Mouse (Mus musculus) liver, adult 10 weeks (tissue): Measurements from ENCODE around the gene Zfp322a. TPM values are rescaled to one million over a fixed set of nuclear protein-coding genes. Genes with fewer than 3 reads are reported as not detected.

ENCODE experiments used
- polyA plus RNA-seq: library from polyadenylated mRNA; stranded (reverse); fragments of 350-450 nt; fragmentation: Illumina TruSeq; extraction: RNeasy Lipid Tissue Mini Kit (QIAGEN cat#74804); gene quantifications from one replicate; pipeline ENCODE4 v1.2.3, GENCODE M21; 2014; ENCODE audit warnings: low read depth, low replicate concordance

Gene Zfp322a
- 23.5 TPM for polyA plus RNA-seq

DNA sequence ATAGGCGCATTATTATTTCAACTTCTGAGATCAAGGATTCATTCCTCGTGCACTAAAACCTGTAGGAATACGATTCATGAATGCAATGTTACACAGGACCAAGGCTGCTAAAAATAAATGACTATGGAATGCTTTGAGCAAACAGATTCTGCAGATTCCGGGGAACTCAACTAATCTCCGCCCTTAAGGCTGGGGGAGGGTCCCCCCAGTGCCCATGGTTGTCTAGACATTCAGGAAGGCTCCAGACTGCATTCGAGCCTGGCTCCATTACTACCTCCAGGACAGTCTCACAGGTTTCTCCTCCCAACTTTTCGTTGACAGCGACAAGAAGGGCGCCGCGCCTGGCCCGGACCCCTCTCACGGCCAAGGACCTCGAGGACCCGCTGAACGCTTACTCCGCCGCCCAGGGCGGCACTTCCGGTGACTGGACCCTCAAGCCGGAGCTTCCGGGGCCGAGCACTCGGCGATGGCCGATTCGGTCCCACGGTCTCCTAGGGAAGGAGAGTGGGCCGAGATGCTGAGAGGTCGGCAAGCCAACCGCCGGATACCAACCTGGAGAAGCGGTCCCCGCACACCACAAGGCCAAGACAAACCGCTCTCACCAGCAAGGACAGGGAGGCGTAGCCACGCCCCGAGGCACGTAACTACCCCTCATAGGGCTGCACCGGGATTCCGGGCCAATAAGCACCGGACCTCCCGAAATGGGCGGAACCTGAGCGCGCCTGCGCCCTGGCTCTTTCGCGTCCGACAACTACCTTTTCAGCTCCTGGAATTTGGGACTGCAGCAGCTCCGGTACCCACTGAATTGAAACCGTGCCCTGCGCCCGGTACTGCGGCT, at the start of gene Zfp322a:
Zfp322a (minus strand) TSS at position 626 of the 838 bp plus-strand sequence.

Other genes with a start within 250 kb of the Zfp322a start
- not detected for gene Vmn1r218, start 236.1 kb downstream of the Zfp322a start, polyA plus RNA-seq
- not detected for gene Vmn1r219, start 209.9 kb downstream of the Zfp322a start, polyA plus RNA-seq
- gene Vmn1r220, start 181.2 kb downstream of the Zfp322a start, polyA plus RNA-seq, result not detected
- not detected for gene Vmn1r221, start 155.1 kb downstream of the Zfp322a start, polyA plus RNA-seq
- not detected for gene Vmn1r222, start 133.3 kb downstream of the Zfp322a start, polyA plus RNA-seq
- gene Vmn1r223, start 122.1 kb downstream of the Zfp322a start, polyA plus RNA-seq, result not detected
- 1.7 TPM for gene Abt1, start 54.7 kb upstream of the Zfp322a start, polyA plus RNA-seq
- gene Btn1a1, start 96.7 kb upstream of the Zfp322a start, polyA plus RNA-seq, result not detected
- gene Btn2a2, start 119.6 kb upstream of the Zfp322a start, polyA plus RNA-seq, result not detected
- gene Hist1h4h, start 161.8 kb upstream of the Zfp322a start, polyA plus RNA-seq, result not detected
- gene Hist1h2af, start 164.7 kb upstream of the Zfp322a start, polyA plus RNA-seq, result not detected
- not detected for gene Hist1h3g, start 166.2 kb upstream of the Zfp322a start, polyA plus RNA-seq
- 0.37 TPM for gene Hist1h2bh, start 174.2 kb upstream of the Zfp322a start, polyA plus RNA-seq
- gene Hist1h3f, start 174.8 kb upstream of the Zfp322a start, polyA plus RNA-seq, result not detected
- not detected for gene Hist1h4f, start 182.4 kb upstream of the Zfp322a start, polyA plus RNA-seq
- gene Hist1h1d, start 184.1 kb upstream of the Zfp322a start, polyA plus RNA-seq, result 0.19 TPM
- not detected for gene Hist1h3e, start 193.2 kb upstream of the Zfp322a start, polyA plus RNA-seq
- not detected for gene Hist1h2ae, start 202.0 kb upstream of the Zfp322a start, polyA plus RNA-seq
- gene Hist1h2bg, start 202.2 kb upstream of the Zfp322a start, polyA plus RNA-seq, result not detected
- not detected for gene Hist1h2bf, start 205.0 kb upstream of the Zfp322a start, polyA plus RNA-seq
- not detected for gene Hist1h2ad, start 205.2 kb upstream of the Zfp322a start, polyA plus RNA-seq
- gene Hist1h3d, start 206.6 kb upstream of the Zfp322a start, polyA plus RNA-seq, result not detected
- not detected for gene Hist1h4d, start 212.4 kb upstream of the Zfp322a start, polyA plus RNA-seq